Mouse (Mus musculus) MEL (cell line): ENCODE measurements around the gene Wdr82. TPM values are rescaled to one million over a fixed set of nuclear protein-coding genes. Genes with fewer than 3 reads are reported as not detected.

Experiments used
- DNase-seq: peaks from one replicate; pipeline ENCODE4 v3.0.0; 2011; ENCODE audit warnings: low read depth, low spot score
- H3K27ac ChIP-seq: 2 replicates; pipeline ENCODE4 v1.5.1; 2012; ENCODE audit warnings: low read depth, mild to moderate bottlenecking, control low read depth, low read length, moderate library complexity; ENCODE audit not compliant: control insufficient read depth
- H3K27me3 ChIP-seq, 2 experiments: fragments of 150-350 bp in 1 of 2; sonication (generic) in 1 of 2; 2 replicates each; pipeline ENCODE4 v1.6.1; 2012; ENCODE audit warnings: low read length in 2 of 2, mild to moderate bottlenecking in 2 of 2, improper control_type of control experiment in 1 of 2, moderate library complexity in 1 of 2; ENCODE audit not compliant: insufficient read depth in 2 of 2, control insufficient read depth in 1 of 2
- H3K36me3 ChIP-seq, 2 experiments: 2 replicates each; pipeline ENCODE4 v1.6.1; 2012 to 2014; ENCODE audit warnings: low read length in 2 of 2, improper control_type of control experiment in 1 of 2, inconsistent platforms in 1 of 2, mild to moderate bottlenecking in 1 of 2; ENCODE audit not compliant: insufficient read depth in 2 of 2, control insufficient read depth in 1 of 2
- H3K4me1 ChIP-seq, 2 experiments: fragments of 150-350 bp in 1 of 2; sonication (generic) in 1 of 2; 2 replicates each; pipeline ENCODE4 v1.6.1; 2012; ENCODE audit warnings: low read length in 2 of 2, improper control_type of control experiment in 1 of 2, mild to moderate bottlenecking in 1 of 2; ENCODE audit not compliant: insufficient read depth in 2 of 2, control insufficient read depth in 1 of 2
- H3K4me3 ChIP-seq, 2 experiments: fragments of 150-350 bp in 1 of 2; sonication (generic) in 1 of 2; 2 replicates each; pipeline ENCODE4 v1.5.1; 2012; ENCODE audit warnings: low read depth in 2 of 2, low read length in 2 of 2, mild to moderate bottlenecking in 2 of 2, moderate library complexity in 2 of 2, control low read depth in 1 of 2, improper control_type of control experiment in 1 of 2; ENCODE audit not compliant: control insufficient read depth in 1 of 2, insufficient read depth in 1 of 2
- H3K79me2 ChIP-seq: 2 replicates; pipeline ENCODE4 v1.6.1; 2012; ENCODE audit warnings: mild to moderate bottlenecking, low read length, moderate library complexity; ENCODE audit not compliant: control insufficient read depth, poor library complexity, insufficient read depth
- H3K9ac ChIP-seq: 2 replicates; pipeline ENCODE4 v1.6.1; 2012; ENCODE audit warnings: low read depth, mild to moderate bottlenecking, control low read depth, low read length, moderate library complexity; ENCODE audit not compliant: control insufficient read depth, poor library complexity, severe bottlenecking
- H3K9me3 ChIP-seq: fragments of 150-350 bp; sonication (generic); replicated peaks from 2 replicates; pipeline ENCODE4 v1.6.1; 2012; ENCODE audit warnings: mild to moderate bottlenecking, low read length, improper control_type of control experiment, moderate library complexity; ENCODE audit not compliant: insufficient read depth
- BHLHE40 ChIP-seq: IDR thresholded peaks from 2 replicates; pipeline ENCODE4 v1.6.1; 2012; ENCODE audit warnings: low read depth, mild to moderate bottlenecking, inconsistent platforms, low read length, improper control_type of control experiment, borderline replicate concordance
- CTCF ChIP-seq, 3 experiments: IDR thresholded peaks in 2 of 3; conservative IDR thresholded peaks in 1 of 3; 2 replicates each; pipeline ENCODE4 v1.5.1; 2011 to 2012; ENCODE audit warnings: low read length in 3 of 3, low read depth in 2 of 3, mild to moderate bottlenecking in 2 of 3, improper control_type of control experiment in 1 of 3, inconsistent platforms in 1 of 3, mixed read lengths in 1 of 3, moderate library complexity in 1 of 3; ENCODE audit not compliant: control insufficient read depth in 1 of 3, insufficient read depth in 1 of 3, poor library complexity in 1 of 3, severe bottlenecking in 1 of 3
- ELF1 ChIP-seq: IDR thresholded peaks from 2 replicates; pipeline ENCODE4 v1.6.1; 2014; ENCODE audit warnings: low read depth, mild to moderate bottlenecking, inconsistent platforms, low read length, improper control_type of control experiment, moderate library complexity
- ETS1 ChIP-seq: IDR thresholded peaks from 2 replicates; pipeline ENCODE4 v1.6.1; 2012; ENCODE audit warnings: low read depth, mild to moderate bottlenecking, inconsistent platforms, low read length, improper control_type of control experiment, moderate library complexity
- GATA1 ChIP-seq: IDR thresholded peaks from 2 replicates; pipeline ENCODE4 v1.6.1; 2011; ENCODE audit warnings: low read depth, low read length, improper control_type of control experiment
- HCFC1 ChIP-seq: IDR thresholded peaks from 2 replicates; pipeline ENCODE4 v1.6.1; 2012; ENCODE audit warnings: low read depth, mild to moderate bottlenecking, inconsistent platforms, low read length, improper control_type of control experiment, moderate library complexity
- MAZ ChIP-seq: IDR thresholded peaks from 2 replicates; pipeline ENCODE4 v1.6.1; 2012; ENCODE audit warnings: low read depth, mild to moderate bottlenecking, inconsistent platforms, low read length, improper control_type of control experiment
- MEF2A ChIP-seq: IDR thresholded peaks from 2 replicates; pipeline ENCODE4 v1.6.1; 2014; ENCODE audit warnings: low read depth, mild to moderate bottlenecking, inconsistent platforms, low read length, improper control_type of control experiment; ENCODE audit not compliant: poor library complexity, insufficient replicate concordance, severe bottlenecking; ENCODE audit errors: extremely low read depth
- POLR2A ChIP-seq, 2 experiments: IDR thresholded peaks; 2 replicates each; pipeline ENCODE4 v1.6.1; 2011 to 2012; ENCODE audit warnings: low read length in 2 of 2, mild to moderate bottlenecking in 2 of 2, control low read depth in 1 of 2, improper control_type of control experiment in 1 of 2, low read depth in 1 of 2, moderate library complexity in 1 of 2; ENCODE audit not compliant: control insufficient read depth in 1 of 2, insufficient read depth in 1 of 2, poor library complexity in 1 of 2
- POLR2AphosphoS2 ChIP-seq: IDR thresholded peaks from 2 replicates; pipeline ENCODE4 v1.6.1; 2011; ENCODE audit warnings: low read length, improper control_type of control experiment
- RCOR1 ChIP-seq: IDR thresholded peaks from 2 replicates; pipeline ENCODE4 v1.6.1; 2012; ENCODE audit warnings: low read depth, mild to moderate bottlenecking, inconsistent platforms, low read length, improper control_type of control experiment
- SIN3A ChIP-seq: IDR thresholded peaks from 2 replicates; pipeline ENCODE4 v1.6.1; 2012; ENCODE audit warnings: low read length, improper control_type of control experiment, inconsistent platforms
- TAL1 ChIP-seq: IDR thresholded peaks from 2 replicates; pipeline ENCODE4 v1.6.1; 2012; ENCODE audit warnings: mild to moderate bottlenecking, inconsistent platforms, low read length, moderate library complexity, mixed read lengths
- TCF12 ChIP-seq: IDR thresholded peaks from 2 replicates; pipeline ENCODE4 v1.6.1; 2014; ENCODE audit warnings: low read depth, mild to moderate bottlenecking, inconsistent platforms, low read length, improper control_type of control experiment, moderate library complexity
- USF1 ChIP-seq: IDR thresholded peaks from 2 replicates; pipeline ENCODE4 v1.6.1; 2014; ENCODE audit warnings: low read depth, mild to moderate bottlenecking, inconsistent platforms, low read length, improper control_type of control experiment, moderate library complexity
- USF2 ChIP-seq, 2 experiments: IDR thresholded peaks; 2 replicates each; pipeline ENCODE4 v1.6.1; 2011 to 2012; ENCODE audit warnings: improper control_type of control experiment in 2 of 2, low read length in 2 of 2, borderline replicate concordance in 1 of 2, inconsistent platforms in 1 of 2, low read depth in 1 of 2, mild to moderate bottlenecking in 1 of 2; ENCODE audit not compliant: insufficient read depth in 1 of 2
- ZMIZ1 ChIP-seq: IDR thresholded peaks from 2 replicates; pipeline ENCODE4 v1.6.1; 2012; ENCODE audit warnings: low read depth, mild to moderate bottlenecking, inconsistent platforms, low read length, improper control_type of control experiment, moderate library complexity
- polyA plus RNA-seq, 2 experiments: library from polyadenylated mRNA; stranded (reverse) in 1 of 2; unstranded in 1 of 2; fragments of >175 nt in 1 of 2; fragments of >200 nt in 1 of 2; gene quantifications; 2 replicates each; pipeline versions ENCODE4 v1.2.1 to v1.2.4; 2012; ENCODE audit warnings: low replicate concordance in 2 of 2, low read depth in 1 of 2; ENCODE audit not compliant: insufficient read length in 2 of 2, insufficient read depth in 1 of 2, missing spikeins in 1 of 2
- total RNA-seq: library from RNA; depleted of rRNA; stranded (reverse); fragments of 300-350 nt; gene quantifications from 2 replicates; pipeline ENCODE4 v1.2.3, GENCODE M21; 2012

The Wdr82 gene
- total and polyA plus RNA-seq, 3 experiments, result 41.7 to 108 (median 72.2) TPM

GRCm38 (mm10) chr9:106191355-106191754 lies 20.6 kb downstream of the Wdr82 start:
- DNase-seq, result no peak
- H3K4me3 ChIP-seq, result no peak overlapping the region
- no peaks in the 10 kb centered on the region for H3K4me1 ChIP-seq
- no peak overlapping the region for H3K9ac ChIP-seq
- H3K36me3 ChIP-seq, result peaks cover 0 to 14% of the 10 kb centered on the region in 2 experiments; a peak in 2 of 4 replicates
- no peak overlapping the region for H3K27ac ChIP-seq
- H3K9me3 ChIP-seq, result no peaks in the 10 kb centered on the region
- no peaks in the 10 kb centered on the region for H3K79me2 ChIP-seq
- no peak for TF ChIP-seq ELF1
- TF ChIP-seq BHLHE40, result no peak
- TF ChIP-seq ETS1, result no peak
- no peak for TF ChIP-seq USF1
- no peak for TF ChIP-seq RCOR1
- TF ChIP-seq TAL1, result no peak
- no peak for TF ChIP-seq MAZ
- H3K27me3 ChIP-seq, result no peaks in the 10 kb centered on the region

GRCm38 (mm10) chr9:106192024-106192423 lies 21.3 kb downstream of the Wdr82 start:
- no peaks in the 10 kb centered on the region for H3K9me3 ChIP-seq
- no peak overlapping the region for H3K27ac ChIP-seq
- no peaks in the 10 kb centered on the region for H3K27me3 ChIP-seq
- no peaks in the 10 kb centered on the region for H3K79me2 ChIP-seq
- DNase-seq, result no peak
- no peak for TF ChIP-seq CTCF (IDR thresholded peaks at IDR 0.05 in 2 of 3, conservative IDR thresholded peaks at IDR 0.05 in 1 of 3; ENCODE audit: control insufficient read depth in 1 of 3, insufficient read depth in 1 of 3, low read depth in 2 of 3, low read length in 3 of 3, poor library complexity in 1 of 3, severe bottlenecking in 1 of 3)
- no peak for TF ChIP-seq POLR2AphosphoS2
- no peak for TF ChIP-seq SIN3A
- TF ChIP-seq ZMIZ1, result no peak
- no peak for TF ChIP-seq TCF12
- no peak for TF ChIP-seq HCFC1
- TF ChIP-seq MEF2A, result no peak
- no peak for TF ChIP-seq GATA1
- no peak for TF ChIP-seq USF2 (IDR thresholded peaks at IDR 0.05; ENCODE audit: borderline replicate concordance in 1 of 2, insufficient read depth in 1 of 2, low read depth in 1 of 2, low read length in 2 of 2)
- TF ChIP-seq POLR2A (IDR thresholded peaks at IDR 0.05; ENCODE audit: control insufficient read depth in 1 of 2, insufficient read depth in 1 of 2, low read depth in 1 of 2, low read length in 2 of 2, poor library complexity in 1 of 2), result no peak
- peaks cover 0 to 13% of the 10 kb centered on the region in 2 experiments; a peak in 2 of 4 replicates for H3K36me3 ChIP-seq
- no peaks in the 10 kb centered on the region for H3K4me1 ChIP-seq
- H3K9ac ChIP-seq, result no peak overlapping the region
- H3K4me3 ChIP-seq, result no peak overlapping the region
